Mouse (Mus musculus) midbrain, embryonic 12.5 days (tissue): ENCODE measurements around the gene Hist1h4h. TPM values are rescaled to one million over a fixed set of nuclear protein-coding genes. Genes with fewer than 3 reads are reported as not detected.
A peak's percentile ranks its signal among the peaks of the same experiment; 100 is the strongest.

Source experiments
- ATAC-seq: fragments of 200-750 bp; cut with Nextera tagmentation; 2 replicates; pipeline ENCODE4 v1.8.0; 2017; ENCODE audit warnings: low read depth, moderate TSS enrichment, moderate library complexity; ENCODE audit not compliant: low FRiP score
- H3K27ac ChIP-seq: fragments of 300-500 bp; sonication (generic); replicated peaks from 2 replicates; pipeline ENCODE4 v1.5.1; 2016; ENCODE audit warnings: mild to moderate bottlenecking
- H3K27me3 ChIP-seq: fragments of 300-500 bp; sonication (generic); 2 replicates; pipeline ENCODE4 v1.6.1; 2016; ENCODE audit warnings: mild to moderate bottlenecking
- H3K36me3 ChIP-seq: fragments of 300-500 bp; sonication (generic); 2 replicates; pipeline ENCODE4 v1.6.1; 2016
- H3K4me1 ChIP-seq: fragments of 300-500 bp; sonication (generic); 2 replicates; pipeline ENCODE4 v1.6.1; 2016
- H3K4me2 ChIP-seq: fragments of 300-500 bp; sonication (generic); replicated peaks from 2 replicates; pipeline ENCODE4 v1.6.1; 2016; ENCODE audit warnings: mild to moderate bottlenecking, moderate library complexity
- H3K4me3 ChIP-seq: fragments of 300-500 bp; sonication (generic); 2 replicates; pipeline ENCODE4 v1.5.1; 2016; ENCODE audit warnings: mild to moderate bottlenecking
- H3K9ac ChIP-seq: fragments of 300-500 bp; sonication (generic); replicated peaks from 2 replicates; pipeline ENCODE4 v1.6.1; 2016; ENCODE audit warnings: mild to moderate bottlenecking, moderate library complexity
- H3K9me3 ChIP-seq: fragments of 300-500 bp; sonication (generic); 2 replicates; pipeline ENCODE4 v1.6.1; 2016; ENCODE audit warnings: mild to moderate bottlenecking
- WGBS: fragments of 180-500 bp; shearing (Covaris S2); methylation state at CpG from one replicate; pipeline ENCODE4 v1.1.7; 2016; 5-methylcytosine and 5-hydroxymethylcytosine counted together
- polyA plus RNA-seq: library from polyadenylated mRNA; unstranded; fragments of >200 nt; fragmentation: Nextera tagmentation; extraction: Ambion mirVana; gene quantifications from 2 replicates; pipeline ENCODE4 v1.2.1, GENCODE M21; 2016

The Hist1h4h gene
- polyA plus RNA-seq, 1 experiment from 2014 or later: 4.4 TPM

DNA sequence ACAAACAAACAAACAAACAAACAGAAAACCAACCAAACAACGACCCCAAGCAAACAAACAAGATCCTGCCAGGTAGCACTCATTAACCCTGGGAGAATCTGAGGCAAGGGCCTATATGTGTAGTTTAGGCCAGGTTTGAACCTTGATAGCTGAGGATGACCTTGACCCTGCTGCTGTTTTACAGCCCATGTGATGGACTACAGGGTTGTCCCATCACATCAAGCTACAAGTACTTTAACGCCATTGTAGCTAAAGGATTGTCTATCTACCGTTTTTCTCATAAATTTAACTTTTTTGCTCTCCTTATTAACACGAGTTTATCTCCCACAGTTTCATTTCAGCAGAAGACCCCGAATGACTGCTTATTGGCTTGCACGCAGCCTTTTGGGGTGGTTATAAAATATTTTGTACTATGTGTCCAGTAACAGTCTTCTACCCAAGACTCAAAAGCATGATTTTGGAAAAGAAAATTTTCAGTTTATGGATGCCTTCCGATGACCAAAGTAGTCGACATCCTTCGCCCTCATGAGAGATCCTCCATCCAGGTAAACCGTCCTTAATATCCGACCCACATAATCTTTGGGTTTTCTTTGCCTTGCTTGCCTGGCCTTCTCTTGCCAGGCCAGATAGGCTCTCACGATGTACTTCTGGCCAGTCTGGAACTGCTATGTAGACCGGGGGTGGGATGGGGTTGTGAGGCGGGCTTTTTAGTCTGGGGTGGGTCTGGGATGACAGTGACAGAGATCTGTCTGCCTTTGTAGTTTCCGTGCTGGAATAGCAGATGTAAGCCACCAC, 14.8 kb upstream of the Hist1h4h start:
- 55% methylated on average over 15 of the region's 15 CpGs for WGBS
- Histone ChIP-seq H3K27ac (no peak overlapping the region), H3K9ac (no peak overlapping the region; the same call in 1 of the 2 replicates), H3K4me3 (peak overlapping the region; percentile 49), H3K36me3 (no peaks in the 10 kb centered on the region), H3K9me3 (no peaks in the 10 kb centered on the region), H3K4me2 (peak overlapping the region; percentile 58), H3K4me1 (peaks cover 5% of the 10 kb centered on the region; the same call in 1 of the 2 replicates), H3K27me3 (no peaks in the 10 kb centered on the region)
- ATAC-seq: peak; percentile 45; the same call in 1 of the 2 replicates

GRCm38 (mm10) chr13:23516822-23517602, 13.8 kb upstream of the Hist1h4h start:
- under 1% methylated on average over 19 of the region's 19 CpGs for whole genome bisulfite sequencing
- Histone ChIP-seq H3K27ac (no peak overlapping the region), H3K36me3 (no peaks in the 10 kb centered on the region)

DNA sequence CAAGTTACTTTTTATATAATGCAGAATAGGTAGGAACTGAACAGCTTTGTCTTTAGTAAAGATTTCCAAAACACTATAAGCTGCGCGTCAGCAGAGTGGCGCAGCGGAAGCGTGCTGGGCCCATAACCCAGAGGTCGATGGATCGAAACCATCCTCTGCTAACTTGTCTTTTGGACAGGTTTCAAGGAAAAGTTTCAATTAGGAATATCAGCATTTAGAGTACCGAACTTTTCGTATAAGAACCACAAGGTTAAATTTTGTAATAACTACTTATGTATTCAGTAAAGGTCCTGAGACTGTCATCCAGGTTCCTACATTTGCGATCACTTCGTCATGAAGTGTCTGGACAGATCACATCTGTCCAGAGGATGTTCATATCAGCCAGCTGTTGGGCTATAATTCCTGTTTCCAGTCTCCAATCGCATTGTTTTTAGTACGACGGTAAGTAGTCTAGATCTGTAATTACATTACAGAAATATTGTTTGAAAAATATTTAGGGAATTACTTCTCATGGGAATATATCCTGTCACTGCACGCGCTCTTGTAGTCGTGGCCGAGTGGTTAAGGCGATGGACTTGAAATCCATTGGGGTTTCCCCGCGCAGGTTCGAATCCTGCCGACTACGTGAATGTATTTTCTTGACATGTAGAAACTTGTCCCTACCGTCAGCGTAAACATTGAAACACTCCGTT, 13.1 kb upstream of the Hist1h4h start:
- Histone ChIP-seq H3K36me3 (no peaks in the 10 kb centered on the region), H3K9me3 (no peaks in the 10 kb centered on the region), H3K9ac (no peak overlapping the region), H3K27ac (no peak overlapping the region), H3K4me1 (peaks cover 5% of the 10 kb centered on the region; the same call in 1 of the 2 replicates), H3K4me3 (peak overlapping the region; percentile 49), H3K4me2 (peak overlapping the region; percentile 58), H3K27me3 (no peaks in the 10 kb centered on the region)
- WGBS: under 1% methylated on average over 27 of the region's 27 CpGs
- ATAC-seq: peak; percentile 83

More at GRCm38 (mm10) chr13:23516822-23517602, 13.8 kb upstream of the Hist1h4h start:
- Histone ChIP-seq H3K9me3 (no peaks in the 10 kb centered on the region), H3K4me3 (peak overlapping the region; percentile 49), H3K4me2 (peak overlapping the region; percentile 58), H3K9ac (no peak overlapping the region), H3K27me3 (no peaks in the 10 kb centered on the region), H3K4me1 (peaks cover 5% of the 10 kb centered on the region; the same call in 1 of the 2 replicates)
- peak; percentile 59; the same call in 1 of the 2 replicates for ATAC-seq

DNA sequence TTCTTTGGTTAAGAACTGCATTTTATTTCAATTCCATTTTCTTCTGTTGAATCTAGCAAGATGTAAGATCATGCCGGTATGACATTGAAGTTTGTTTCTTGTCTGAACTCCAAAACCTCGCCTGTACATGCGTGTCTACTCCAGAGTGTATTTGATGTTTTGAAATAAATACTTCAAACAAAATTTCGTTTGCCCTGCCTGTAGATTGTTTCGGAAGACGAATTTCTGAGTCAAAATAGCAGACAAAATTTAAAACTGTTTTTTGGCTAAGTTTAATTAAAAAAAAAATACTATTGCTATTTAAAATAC, 12.6 kb upstream of the Hist1h4h start:
- H3K27ac ChIP-seq: no peak overlapping the region
- H3K9ac ChIP-seq: no peak overlapping the region
- no peak for ATAC-seq
- no peaks in the 10 kb centered on the region for H3K9me3 ChIP-seq
- no peaks in the 10 kb centered on the region for H3K27me3 ChIP-seq
- no peaks in the 10 kb centered on the region for H3K36me3 ChIP-seq
- peak overlapping the region; percentile 49 for H3K4me3 ChIP-seq
- under 1% methylated on average over 6 of the region's 6 CpGs for WGBS
- H3K4me1 ChIP-seq: peaks cover 5% of the 10 kb centered on the region; the same call in 1 of the 2 replicates
- peak overlapping the region; percentile 58 for H3K4me2 ChIP-seq

DNA sequence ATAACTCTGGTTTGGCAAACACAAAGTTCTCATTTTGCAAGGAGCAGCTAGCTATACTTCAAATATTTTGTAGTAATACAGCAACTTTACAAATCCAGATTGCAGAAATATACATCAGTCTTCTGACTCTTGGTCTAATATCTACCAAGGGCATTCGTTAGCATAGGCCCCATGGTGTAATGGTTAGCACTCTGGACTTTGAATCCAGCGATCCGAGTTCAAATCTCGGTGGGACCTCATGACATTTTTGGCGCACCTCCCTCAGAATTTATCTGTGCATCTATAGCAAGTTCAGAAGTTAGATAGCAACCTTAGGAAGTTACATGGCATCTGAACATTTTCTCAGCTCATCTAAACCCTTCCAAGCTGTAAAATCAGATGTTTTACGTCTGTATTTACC, 12.0 kb upstream of the Hist1h4h start:
- peak overlapping the region; percentile 49 for H3K4me3 ChIP-seq
- peaks cover 5% of the 10 kb centered on the region; the same call in 1 of the 2 replicates for H3K4me1 ChIP-seq
- H3K4me2 ChIP-seq: peak overlapping the region; percentile 58
- no peak overlapping the region for H3K9ac ChIP-seq
- H3K27me3 ChIP-seq: no peaks in the 10 kb centered on the region
- no peak for ATAC-seq
- no peaks in the 10 kb centered on the region for H3K36me3 ChIP-seq
- WGBS: 0% methylated on average over 6 of the region's 6 CpGs
- no peak overlapping the region for H3K27ac ChIP-seq
- no peaks in the 10 kb centered on the region for H3K9me3 ChIP-seq

DNA sequence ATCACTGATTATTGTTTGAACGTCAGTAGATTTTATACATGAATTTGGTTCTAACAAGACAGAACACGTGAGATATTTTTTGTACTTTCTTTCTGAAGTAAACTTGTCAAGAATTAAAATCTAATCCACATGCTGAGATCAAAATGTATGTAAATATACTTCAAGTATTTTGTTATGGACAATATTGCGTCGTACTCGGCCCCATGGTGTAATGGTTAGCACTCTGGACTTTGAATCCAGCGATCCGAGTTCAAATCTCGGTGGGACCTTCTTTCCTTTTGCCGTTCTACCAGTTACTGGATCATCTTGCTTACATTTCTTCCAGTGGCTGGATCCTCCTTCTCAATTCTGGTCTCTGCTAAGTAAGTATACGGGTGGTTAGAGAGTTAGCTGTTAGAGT, 11.4 kb upstream of the Hist1h4h start:
- ATAC-seq: peak; percentile 20; the same call in 1 of the 2 replicates

GRCm38 (mm10) chr13:23521703-23522102, 9.1 kb upstream of the Hist1h4h start:
- Histone ChIP-seq H3K36me3 (no peaks in the 10 kb centered on the region), H3K27ac (no peak overlapping the region), H3K4me2 (0 out of 2 replicates have a peak overlapping the region, but pooled peaks have one; percentile 13), H3K9me3 (no peaks in the 10 kb centered on the region), H3K4me1 (peaks cover 8% of the 10 kb centered on the region), H3K9ac (no peak overlapping the region), H3K27me3 (no peaks in the 10 kb centered on the region), H3K4me3 (no peak overlapping the region)
- ATAC-seq: no peak
- 3% methylated on average over 14 of the region's 14 CpGs for whole genome bisulfite sequencing

More for the DNA sequence above, 11.4 kb upstream of the Hist1h4h start:
- 2% methylated on average over 10 of the region's 10 CpGs for WGBS
- peaks cover 5% of the 10 kb centered on the region; the same call in 1 of the 2 replicates for H3K4me1 ChIP-seq
- H3K4me3 ChIP-seq: peak overlapping the region; percentile 49
- H3K27me3 ChIP-seq: no peaks in the 10 kb centered on the region
- H3K9me3 ChIP-seq: no peaks in the 10 kb centered on the region
- H3K4me2 ChIP-seq: peak overlapping the region; percentile 58
- no peak overlapping the region for H3K9ac ChIP-seq
- no peaks in the 10 kb centered on the region for H3K36me3 ChIP-seq
- H3K27ac ChIP-seq: no peak overlapping the region

- WGBS: 54% methylated on average over 5 of the region's 5 CpGs
- Histone ChIP-seq H3K4me2 (no peak overlapping the region), H3K4me3 (no peak overlapping the region), H3K4me1 (peaks cover 9% of the 10 kb centered on the region), H3K27me3 (no peaks in the 10 kb centered on the region), H3K9ac (no peak overlapping the region), H3K9me3 (no peaks in the 10 kb centered on the region), H3K36me3 (no peaks in the 10 kb centered on the region), H3K27ac (no peak overlapping the region)
- no peak for ATAC-seq
These were observed 6.9 kb upstream of the Hist1h4h start for GRCm38 (mm10) chr13:23523976-23524375.

DNA sequence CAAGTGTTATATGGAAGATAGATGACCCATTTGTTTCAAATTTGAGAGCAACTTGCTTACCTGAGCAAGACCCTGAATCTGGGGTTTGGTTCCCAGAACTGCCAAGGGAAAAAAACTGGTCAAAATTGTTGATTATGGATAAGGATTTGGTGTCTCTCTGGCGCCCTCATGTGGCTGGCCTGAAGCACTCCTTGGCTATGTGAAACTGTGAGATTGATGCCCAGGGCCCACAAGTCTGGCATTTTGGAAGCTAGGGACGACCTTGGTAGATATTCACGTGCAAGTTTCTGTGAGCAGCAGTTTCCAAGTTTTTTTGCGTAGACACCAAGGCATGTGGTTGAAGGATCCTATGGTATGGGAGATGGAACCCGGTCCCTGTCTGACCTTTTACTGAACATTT, 6.2 kb upstream of the Hist1h4h start:
- H3K36me3 ChIP-seq: no peaks in the 10 kb centered on the region
- H3K27me3 ChIP-seq: no peaks in the 10 kb centered on the region
- H3K4me2 ChIP-seq: 0 out of 2 replicates have a peak overlapping the region, but pooled peaks have one; percentile 19
- 8% methylated on average over 5 of the region's 5 CpGs for WGBS
- H3K9me3 ChIP-seq: no peaks in the 10 kb centered on the region
- H3K9ac ChIP-seq: no peak overlapping the region
- peaks cover 9% of the 10 kb centered on the region for H3K4me1 ChIP-seq
- ATAC-seq: peak; percentile 36; the same call in 1 of the 2 replicates
- H3K4me3 ChIP-seq: no peak overlapping the region
- no peak overlapping the region for H3K27ac ChIP-seq

- ATAC-seq: no peak
- Histone ChIP-seq H3K9ac (no peak overlapping the region), H3K4me1 (peaks cover 13% of the 10 kb centered on the region), H3K4me3 (peak overlapping the region; percentile 42), H3K36me3 (no peaks in the 10 kb centered on the region), H3K27me3 (no peaks in the 10 kb centered on the region), H3K4me2 (peak overlapping the region; percentile 50), H3K27ac (no peak overlapping the region), H3K9me3 (no peaks in the 10 kb centered on the region)
- 3% methylated on average over 10 of the region's 10 CpGs for WGBS
These were observed 4.9 kb upstream of the Hist1h4h start for GRCm38 (mm10) chr13:23525901-23526300.

- H3K4me1 ChIP-seq: peaks cover 13% of the 10 kb centered on the region
- no peaks in the 10 kb centered on the region for H3K36me3 ChIP-seq
- H3K27me3 ChIP-seq: no peaks in the 10 kb centered on the region
- peak overlapping the region; percentile 42 for H3K4me3 ChIP-seq
- peak overlapping the region; percentile 50 for H3K4me2 ChIP-seq
- peak; percentile 35; the same call in 1 of the 2 replicates for ATAC-seq
- H3K9ac ChIP-seq: peak overlapping the region; percentile 56
- H3K27ac ChIP-seq: peak overlapping the region; percentile 63; the same call in 1 of the 2 replicates
- H3K9me3 ChIP-seq: no peaks in the 10 kb centered on the region
- under 1% methylated on average over 17 of the region's 17 CpGs for WGBS
These were observed 4.5 kb upstream of the Hist1h4h start for GRCm38 (mm10) chr13:23526312-23526711.
